Mouse (Mus musculus) G1E-ER4 (cell line): ENCODE results near the gene Treml2. TPM values are rescaled to one million over a fixed set of nuclear protein-coding genes. Genes with fewer than 3 reads are reported as not detected.

Source experiments
- GATA1 ChIP-seq: IDR thresholded peaks from one replicate; pipeline ENCODE4 v1.8.0; 2012; ENCODE audit warnings: low read length, inconsistent platforms
- polyA plus RNA-seq: library from polyadenylated mRNA; stranded (reverse); fragments of >175 nt; gene quantifications from 2 replicates; pipeline ENCODE4 v1.2.3, GENCODE M21; 2012

The Treml2 gene
- polyA plus RNA-seq = 15.1 and 15.2 TPM in 2 replicates

DNA sequence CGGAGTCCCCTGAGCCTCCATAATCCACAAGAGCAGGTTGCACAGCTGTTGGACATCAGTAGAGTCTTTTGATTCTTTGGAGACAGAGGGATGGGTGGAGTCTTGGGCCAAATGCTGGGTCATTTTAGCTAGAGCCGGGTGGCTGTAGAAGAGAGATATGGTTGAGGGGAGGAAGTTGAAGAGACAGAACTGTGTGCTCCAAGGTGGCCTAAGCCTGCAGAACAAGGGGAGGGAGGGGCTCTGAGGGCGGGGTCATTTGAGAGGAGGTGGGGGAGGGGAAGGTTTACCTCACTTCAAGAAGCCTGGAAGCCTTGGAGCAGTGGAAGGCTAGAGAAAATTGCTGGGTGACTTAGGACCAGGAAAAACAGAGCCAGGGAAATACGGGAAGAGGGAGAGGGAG is at the start of gene Treml2:
Gene Treml2 (plus strand): TSS at position 296 of the 400 bp plus-strand sequence.
- no peak for TF ChIP-seq GATA1

DNA sequence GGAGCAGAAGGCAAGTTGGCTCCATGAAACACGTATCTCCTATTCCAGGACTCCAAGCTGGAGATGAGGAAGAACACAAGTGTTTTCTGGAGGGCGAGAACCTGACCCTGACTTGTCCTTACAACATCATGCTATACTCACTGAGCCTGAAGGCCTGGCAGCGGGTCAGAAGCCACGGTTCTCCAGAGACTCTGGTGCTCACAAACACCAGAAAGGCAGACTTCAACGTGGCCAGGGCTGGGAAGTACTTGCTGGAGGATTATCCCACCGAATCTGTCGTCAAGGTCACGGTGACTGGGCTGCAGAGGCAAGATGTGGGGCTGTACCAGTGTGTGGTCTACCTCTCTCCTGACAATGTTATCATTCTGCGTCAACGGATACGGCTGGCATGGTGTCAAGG is 49.8 kb upstream of the Treml2 start:
- TF ChIP-seq GATA1 = no peak

GRCm38 (mm10) chr17:48250631-48251030 is 48.7 kb upstream of the Treml2 start:
- TF ChIP-seq GATA1 = no peak

- no peak for TF ChIP-seq GATA1
These were observed 42.7 kb upstream of the Treml2 start for GRCm38 (mm10) chr17:48256575-48256974.

GRCm38 (mm10) chr17:48261868-48262267 is 37.4 kb upstream of the Treml2 start:
- TF ChIP-seq GATA1 = no peak

GRCm38 (mm10) chr17:48263741-48264362 is 35.4 kb upstream of the Treml2 start, which contains the start of gene Treml4:
Gene Treml4, plus strand, starts transcription at chr17:48264295.
- no peak for TF ChIP-seq GATA1

DNA sequence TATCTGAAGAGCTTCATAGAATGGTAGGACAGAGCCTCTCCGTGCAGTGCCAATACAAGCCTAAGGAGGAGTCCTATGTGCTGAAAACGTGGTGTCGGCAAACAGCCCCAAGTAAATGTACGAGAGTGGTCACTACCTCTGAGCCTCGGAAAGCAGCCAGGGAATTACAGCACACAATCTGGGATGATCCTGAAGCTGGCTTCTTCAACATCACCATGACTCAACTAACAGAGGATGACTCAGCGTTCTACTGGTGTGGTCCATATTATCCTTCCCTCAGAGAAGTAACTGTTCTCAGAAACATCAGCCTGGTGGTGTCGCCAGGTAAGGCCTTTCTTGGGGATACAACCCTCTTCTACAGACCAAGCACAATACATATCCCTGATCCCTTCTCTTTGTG is 34.6 kb upstream of the Treml2 start:
- TF ChIP-seq GATA1 = no peak

DNA sequence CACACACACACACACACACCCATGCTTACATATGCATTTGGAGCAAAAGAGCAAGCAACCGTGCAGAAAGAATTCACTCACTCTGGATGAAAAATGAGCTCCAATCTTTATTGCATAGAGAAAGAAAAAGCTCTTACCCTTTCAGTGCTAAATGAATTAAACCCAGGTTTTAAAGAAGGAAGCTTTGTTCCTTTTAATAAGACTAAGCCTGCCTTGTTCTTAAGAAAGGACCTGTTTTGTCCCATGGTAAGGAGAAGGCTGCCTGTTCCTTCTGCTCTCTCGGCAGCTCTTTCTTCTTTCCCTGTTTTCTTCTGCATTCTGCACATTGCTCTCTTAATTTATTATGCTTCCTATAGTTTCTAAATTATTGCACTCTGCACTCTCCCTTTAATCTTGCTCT is 33.2 kb upstream of the Treml2 start:
- TF ChIP-seq GATA1 = no peak

DNA sequence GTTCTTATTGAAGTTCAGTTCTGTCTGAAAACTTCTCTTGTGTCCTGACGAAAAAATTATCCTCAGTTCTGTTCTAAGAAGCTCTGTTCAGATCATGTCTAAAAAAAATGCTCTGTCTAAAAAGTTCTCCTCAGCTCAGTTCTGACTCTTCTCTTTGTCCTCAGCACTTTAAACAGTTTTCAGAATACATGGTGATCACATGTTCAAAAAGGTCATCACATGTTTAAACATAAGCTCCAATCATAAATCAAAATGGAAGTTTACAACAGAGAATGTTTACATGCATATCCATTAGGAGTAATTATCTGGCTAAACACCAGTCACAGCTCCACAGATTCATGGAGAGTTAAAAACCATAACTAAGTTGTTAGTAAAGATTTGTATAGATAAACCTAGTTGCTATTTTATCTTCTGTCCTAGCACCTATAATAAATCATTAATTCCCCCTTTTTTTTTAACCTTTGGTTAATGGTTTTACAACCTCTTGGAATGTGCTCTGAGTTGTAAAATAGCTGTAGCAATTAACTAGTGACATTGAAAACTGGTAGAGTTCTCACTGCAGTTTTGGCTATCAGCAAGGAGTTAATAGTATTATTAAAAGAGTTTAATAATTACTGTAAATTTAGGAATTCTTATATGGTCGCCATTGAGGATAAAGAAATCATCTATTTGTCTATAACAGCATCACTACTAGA is 32.5 kb upstream of the Treml2 start:
- no peak for TF ChIP-seq GATA1

DNA sequence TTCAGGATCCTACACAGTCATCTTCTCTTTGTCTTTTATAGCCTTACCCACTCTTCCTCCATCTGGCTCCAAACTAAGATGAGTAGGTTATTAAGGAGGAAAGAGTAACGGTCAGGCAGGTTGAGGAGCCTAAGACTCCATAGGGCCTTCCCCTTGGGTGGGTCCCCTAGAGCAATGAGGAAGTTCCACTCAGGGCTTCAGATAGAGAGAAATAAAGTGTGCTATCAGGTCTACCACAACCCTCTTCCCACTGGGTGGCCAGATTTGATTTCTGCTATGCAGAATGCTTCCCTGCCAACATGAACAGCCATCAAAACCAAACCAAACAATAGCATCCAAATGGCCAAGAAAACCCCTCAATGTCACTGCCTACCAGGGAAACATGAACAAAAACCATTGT is 31.7 kb upstream of the Treml2 start:
- TF ChIP-seq GATA1 = peak; percentile 67

- no peak for TF ChIP-seq GATA1
These were observed 31.0 kb upstream of the Treml2 start for GRCm38 (mm10) chr17:48268276-48268675.

- TF ChIP-seq GATA1 = no peak
These were observed 29.5 kb upstream of the Treml2 start for GRCm38 (mm10) chr17:48269833-48270232.

DNA sequence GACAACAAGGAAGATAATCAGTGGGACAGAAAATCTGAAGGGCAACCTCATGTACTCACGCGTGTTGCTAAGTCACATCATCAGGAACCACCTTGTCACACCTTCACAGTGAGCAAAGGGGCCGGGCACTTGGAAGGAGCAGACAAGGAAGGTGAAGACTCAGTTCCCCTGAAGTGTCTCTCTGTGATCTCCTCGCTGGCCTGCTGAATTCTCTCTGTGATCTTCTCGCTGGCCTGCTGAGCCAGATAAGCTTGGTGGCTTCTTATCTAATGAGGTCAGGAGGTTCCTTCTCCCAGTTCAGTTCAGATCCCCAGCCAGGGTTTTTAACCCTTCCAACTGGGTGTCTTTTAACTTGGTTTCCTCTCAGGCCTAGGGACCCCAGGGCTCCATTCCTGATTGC is 27.1 kb upstream of the Treml2 start:
- peak; percentile 92 for TF ChIP-seq GATA1

- no peak for TF ChIP-seq GATA1
These were observed 26.7 kb upstream of the Treml2 start for GRCm38 (mm10) chr17:48272598-48272997.

GRCm38 (mm10) chr17:48274098-48274497 is 25.2 kb upstream of the Treml2 start:
- TF ChIP-seq GATA1 = no peak

DNA sequence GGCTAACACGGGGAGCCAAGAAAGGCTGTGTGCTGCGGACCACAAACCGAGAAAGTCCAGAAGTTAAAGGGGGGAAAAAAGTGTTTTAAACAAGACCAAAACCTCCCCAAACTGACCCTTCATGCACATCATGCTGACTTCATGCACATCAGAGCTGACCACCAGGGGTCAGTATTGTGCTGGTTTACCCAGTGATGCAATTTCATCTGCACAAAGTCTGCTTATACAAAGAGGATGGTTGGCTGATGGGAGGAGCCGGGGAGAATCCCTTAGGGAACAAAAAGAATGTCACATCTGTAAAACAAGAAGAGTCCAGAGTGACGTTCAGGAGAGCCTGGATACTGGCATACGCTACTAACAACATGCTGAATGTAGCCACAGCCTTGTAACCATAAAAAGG is 24.4 kb upstream of the Treml2 start:
- no peak for TF ChIP-seq GATA1

GRCm38 (mm10) chr17:48275736-48276135 is 23.6 kb upstream of the Treml2 start:
- no peak for TF ChIP-seq GATA1

DNA sequence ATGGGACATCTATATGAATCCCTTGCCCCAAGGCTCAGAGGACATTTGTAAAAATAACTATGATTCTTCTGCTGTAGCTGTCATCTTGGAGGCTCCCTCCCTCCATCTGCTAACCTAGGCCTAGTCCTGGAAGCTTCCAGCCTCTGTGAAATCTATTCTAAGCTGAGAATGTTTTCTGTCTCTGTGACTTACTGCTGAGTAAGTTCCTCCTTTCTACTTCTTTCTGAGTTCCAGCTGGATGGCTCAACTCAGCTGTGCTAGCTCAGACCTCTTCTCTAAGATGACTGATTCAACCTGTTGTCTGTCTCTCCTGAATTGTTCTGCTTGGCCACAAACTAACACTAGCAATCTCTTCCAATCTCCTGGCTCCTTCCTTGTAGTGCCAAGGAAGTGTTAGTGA is 20.9 kb upstream of the Treml2 start:
- no peak for TF ChIP-seq GATA1
